Mouse (Mus musculus): ENCODE results near the gene Klf13.
A peak's percentile ranks its signal among the peaks of the same experiment; 100 is the strongest.

GRCm38 (mm10) chr7:63887034-63887551 lies 51.6 kb downstream of the Klf13 start:
- TF ChIP-seq CTCF (IDR thresholded peaks at IDR 0.05) (no peak), EP300 (IDR thresholded peaks at IDR 0.05) (peak; percentile 53)
